Mouse (Mus musculus) MEL (cell line): ENCODE measurements around the gene Prss34. TPM values are rescaled to one million over a fixed set of nuclear protein-coding genes. Genes with fewer than 3 reads are reported as not detected.

Experiments
- DNase-seq: peaks from one replicate; pipeline ENCODE4 v3.0.0; 2011; ENCODE audit warnings: low read depth, low spot score
- H3K27ac ChIP-seq: 2 replicates; pipeline ENCODE4 v1.5.1; 2012; ENCODE audit warnings: low read depth, mild to moderate bottlenecking, control low read depth, low read length, moderate library complexity; ENCODE audit not compliant: control insufficient read depth
- H3K27me3 ChIP-seq, 2 experiments: fragments of 150-350 bp in 1 of 2; sonication (generic) in 1 of 2; 2 replicates each; pipeline ENCODE4 v1.6.1; 2012; ENCODE audit warnings: low read length in 2 of 2, mild to moderate bottlenecking in 2 of 2, improper control_type of control experiment in 1 of 2, moderate library complexity in 1 of 2; ENCODE audit not compliant: insufficient read depth in 2 of 2, control insufficient read depth in 1 of 2
- H3K36me3 ChIP-seq, 2 experiments: 2 replicates each; pipeline ENCODE4 v1.6.1; 2012 to 2014; ENCODE audit warnings: low read length in 2 of 2, improper control_type of control experiment in 1 of 2, inconsistent platforms in 1 of 2, mild to moderate bottlenecking in 1 of 2; ENCODE audit not compliant: insufficient read depth in 2 of 2, control insufficient read depth in 1 of 2
- H3K4me1 ChIP-seq, 2 experiments: fragments of 150-350 bp in 1 of 2; sonication (generic) in 1 of 2; 2 replicates each; pipeline ENCODE4 v1.6.1; 2012; ENCODE audit warnings: low read length in 2 of 2, improper control_type of control experiment in 1 of 2, mild to moderate bottlenecking in 1 of 2; ENCODE audit not compliant: insufficient read depth in 2 of 2, control insufficient read depth in 1 of 2
- H3K4me3 ChIP-seq, 2 experiments: fragments of 150-350 bp in 1 of 2; sonication (generic) in 1 of 2; 2 replicates each; pipeline ENCODE4 v1.5.1; 2012; ENCODE audit warnings: low read depth in 2 of 2, low read length in 2 of 2, mild to moderate bottlenecking in 2 of 2, moderate library complexity in 2 of 2, control low read depth in 1 of 2, improper control_type of control experiment in 1 of 2; ENCODE audit not compliant: control insufficient read depth in 1 of 2, insufficient read depth in 1 of 2
- H3K79me2 ChIP-seq: 2 replicates; pipeline ENCODE4 v1.6.1; 2012; ENCODE audit warnings: mild to moderate bottlenecking, low read length, moderate library complexity; ENCODE audit not compliant: control insufficient read depth, poor library complexity, insufficient read depth
- H3K9ac ChIP-seq: 2 replicates; pipeline ENCODE4 v1.6.1; 2012; ENCODE audit warnings: low read depth, mild to moderate bottlenecking, control low read depth, low read length, moderate library complexity; ENCODE audit not compliant: control insufficient read depth, poor library complexity, severe bottlenecking
- H3K9me3 ChIP-seq: fragments of 150-350 bp; sonication (generic); replicated peaks from 2 replicates; pipeline ENCODE4 v1.6.1; 2012; ENCODE audit warnings: mild to moderate bottlenecking, low read length, improper control_type of control experiment, moderate library complexity; ENCODE audit not compliant: insufficient read depth
- BHLHE40 ChIP-seq: IDR thresholded peaks from 2 replicates; pipeline ENCODE4 v1.6.1; 2012; ENCODE audit warnings: low read depth, mild to moderate bottlenecking, inconsistent platforms, low read length, improper control_type of control experiment, borderline replicate concordance
- CHD2 ChIP-seq: IDR thresholded peaks from 2 replicates; pipeline ENCODE4 v1.6.1; 2011; ENCODE audit warnings: low read length, improper control_type of control experiment
- CTCF ChIP-seq, 3 experiments: IDR thresholded peaks in 2 of 3; conservative IDR thresholded peaks in 1 of 3; 2 replicates each; pipeline ENCODE4 v1.5.1; 2011 to 2012; ENCODE audit warnings: low read length in 3 of 3, low read depth in 2 of 3, mild to moderate bottlenecking in 2 of 3, improper control_type of control experiment in 1 of 3, inconsistent platforms in 1 of 3, mixed read lengths in 1 of 3, moderate library complexity in 1 of 3; ENCODE audit not compliant: control insufficient read depth in 1 of 3, insufficient read depth in 1 of 3, poor library complexity in 1 of 3, severe bottlenecking in 1 of 3
- ELF1 ChIP-seq: IDR thresholded peaks from 2 replicates; pipeline ENCODE4 v1.6.1; 2014; ENCODE audit warnings: low read depth, mild to moderate bottlenecking, inconsistent platforms, low read length, improper control_type of control experiment, moderate library complexity
- EP300 ChIP-seq, 2 experiments: IDR thresholded peaks; 2 replicates each; pipeline ENCODE4 v1.6.1; 2011; ENCODE audit warnings: improper control_type of control experiment in 2 of 2, low read length in 2 of 2, low read depth in 1 of 2, mild to moderate bottlenecking in 1 of 2
- ETS1 ChIP-seq: IDR thresholded peaks from 2 replicates; pipeline ENCODE4 v1.6.1; 2012; ENCODE audit warnings: low read depth, mild to moderate bottlenecking, inconsistent platforms, low read length, improper control_type of control experiment, moderate library complexity
- GABPA ChIP-seq: IDR thresholded peaks from 2 replicates; pipeline ENCODE4 v1.6.1; 2012; ENCODE audit warnings: low read depth, mild to moderate bottlenecking, inconsistent platforms, low read length, improper control_type of control experiment, moderate library complexity
- GATA1 ChIP-seq: IDR thresholded peaks from 2 replicates; pipeline ENCODE4 v1.6.1; 2011; ENCODE audit warnings: low read depth, low read length, improper control_type of control experiment
- KAT2A ChIP-seq: conservative IDR thresholded peaks from 2 replicates; pipeline ENCODE4 v1.6.1; 2012; ENCODE audit warnings: low read depth, low read length, improper control_type of control experiment, inconsistent platforms
- MXI1 ChIP-seq: IDR thresholded peaks from 2 replicates; pipeline ENCODE4 v1.6.1; 2011; ENCODE audit warnings: mild to moderate bottlenecking, low read depth, low read length, improper control_type of control experiment
- MYB ChIP-seq: IDR thresholded peaks from 2 replicates; pipeline ENCODE4 v1.6.1; 2011; ENCODE audit warnings: mild to moderate bottlenecking, low read depth, low read length, improper control_type of control experiment
- POLR2A ChIP-seq, 2 experiments: IDR thresholded peaks; 2 replicates each; pipeline ENCODE4 v1.6.1; 2011 to 2012; ENCODE audit warnings: low read length in 2 of 2, mild to moderate bottlenecking in 2 of 2, control low read depth in 1 of 2, improper control_type of control experiment in 1 of 2, low read depth in 1 of 2, moderate library complexity in 1 of 2; ENCODE audit not compliant: control insufficient read depth in 1 of 2, insufficient read depth in 1 of 2, poor library complexity in 1 of 2
- POLR2AphosphoS2 ChIP-seq: IDR thresholded peaks from 2 replicates; pipeline ENCODE4 v1.6.1; 2011; ENCODE audit warnings: low read length, improper control_type of control experiment
- POLR2AphosphoS5 ChIP-seq: IDR thresholded peaks from 2 replicates; pipeline ENCODE4 v1.6.1; 2012; ENCODE audit warnings: low read depth, borderline replicate concordance, mild to moderate bottlenecking, inconsistent platforms, low read length, moderate library complexity, mixed read lengths
- RCOR1 ChIP-seq: IDR thresholded peaks from 2 replicates; pipeline ENCODE4 v1.6.1; 2012; ENCODE audit warnings: low read depth, mild to moderate bottlenecking, inconsistent platforms, low read length, improper control_type of control experiment
- SIN3A ChIP-seq: IDR thresholded peaks from 2 replicates; pipeline ENCODE4 v1.6.1; 2012; ENCODE audit warnings: low read length, improper control_type of control experiment, inconsistent platforms
- TAL1 ChIP-seq: IDR thresholded peaks from 2 replicates; pipeline ENCODE4 v1.6.1; 2012; ENCODE audit warnings: mild to moderate bottlenecking, inconsistent platforms, low read length, moderate library complexity, mixed read lengths
- TBP ChIP-seq: IDR thresholded peaks from 2 replicates; pipeline ENCODE4 v1.8.0; 2011; ENCODE audit warnings: low read depth, low read length, improper control_type of control experiment
- TCF12 ChIP-seq: IDR thresholded peaks from 2 replicates; pipeline ENCODE4 v1.6.1; 2014; ENCODE audit warnings: low read depth, mild to moderate bottlenecking, inconsistent platforms, low read length, improper control_type of control experiment, moderate library complexity
- USF2 ChIP-seq, 2 experiments: IDR thresholded peaks; 2 replicates each; pipeline ENCODE4 v1.6.1; 2011 to 2012; ENCODE audit warnings: improper control_type of control experiment in 2 of 2, low read length in 2 of 2, borderline replicate concordance in 1 of 2, inconsistent platforms in 1 of 2, low read depth in 1 of 2, mild to moderate bottlenecking in 1 of 2; ENCODE audit not compliant: insufficient read depth in 1 of 2
- ZC3H11A ChIP-seq: IDR thresholded peaks from 2 replicates; pipeline ENCODE4 v1.6.1; 2012; ENCODE audit warnings: low read depth, mild to moderate bottlenecking, inconsistent platforms, low read length, improper control_type of control experiment
- ZKSCAN1 ChIP-seq: IDR thresholded peaks from 2 replicates; pipeline ENCODE4 v1.6.1; 2012; ENCODE audit warnings: low read depth, mild to moderate bottlenecking, inconsistent platforms, low read length, improper control_type of control experiment, moderate library complexity
- polyA plus RNA-seq, 2 experiments: library from polyadenylated mRNA; stranded (reverse) in 1 of 2; unstranded in 1 of 2; fragments of >175 nt in 1 of 2; fragments of >200 nt in 1 of 2; gene quantifications; 2 replicates each; pipeline versions ENCODE4 v1.2.1 to v1.2.4; 2012; ENCODE audit warnings: low replicate concordance in 2 of 2, low read depth in 1 of 2; ENCODE audit not compliant: insufficient read length in 2 of 2, insufficient read depth in 1 of 2, missing spikeins in 1 of 2
- total RNA-seq: library from RNA; depleted of rRNA; stranded (reverse); fragments of 300-350 nt; gene quantifications from 2 replicates; pipeline ENCODE4 v1.2.3, GENCODE M21; 2012

Prss34 gene
- total and polyA plus RNA-seq, 3 experiments: not detected

GRCm38 (mm10) chr17:25340003-25340402, 41.8 kb downstream of the Prss34 start:
- Histone ChIP-seq H3K36me3 (no peaks in the 10 kb centered on the region), H3K79me2 (no peaks in the 10 kb centered on the region), H3K9me3 (no peaks in the 10 kb centered on the region), H3K4me3 (no peak overlapping the region), H3K4me1 (peaks cover 0 to 5% of the 10 kb centered on the region in 2 experiments; a peak in 2 of 4 replicates), H3K9ac (no peak overlapping the region), H3K27me3 (peaks cover 3 to 8% of the 10 kb centered on the region in 2 experiments; a peak in 3 of 4 replicates), H3K27ac (no peak overlapping the region)
- no peak for DNase-seq
- no peak for TF ChIP-seq BHLHE40
- TF ChIP-seq USF2 (IDR thresholded peaks at IDR 0.05; ENCODE audit: borderline replicate concordance in 1 of 2, insufficient read depth in 1 of 2, low read depth in 1 of 2, low read length in 2 of 2): no peak
- no peak for TF ChIP-seq TBP
- no peak for TF ChIP-seq SIN3A
- TF ChIP-seq TAL1: no peak
- TF ChIP-seq ZKSCAN1: no peak

GRCm38 (mm10) chr17:25341490-25341889, 43.3 kb downstream of the Prss34 start:
- TF ChIP-seq BHLHE40: no peak
- no peak for TF ChIP-seq TCF12
- no peak for TF ChIP-seq RCOR1
- TF ChIP-seq POLR2A (IDR thresholded peaks at IDR 0.05; ENCODE audit: control insufficient read depth in 1 of 2, insufficient read depth in 1 of 2, low read depth in 1 of 2, low read length in 2 of 2, poor library complexity in 1 of 2): no peak
- TF ChIP-seq CHD2: no peak
- no peak for TF ChIP-seq TBP
- TF ChIP-seq POLR2AphosphoS5: no peak
- TF ChIP-seq ELF1: no peak
- TF ChIP-seq KAT2A: no peak
- TF ChIP-seq MYB: no peak
- no peak for TF ChIP-seq ETS1
- TF ChIP-seq CTCF (IDR thresholded peaks at IDR 0.05 in 2 of 3, conservative IDR thresholded peaks at IDR 0.05 in 1 of 3; ENCODE audit: control insufficient read depth in 1 of 3, insufficient read depth in 1 of 3, low read depth in 2 of 3, low read length in 3 of 3, poor library complexity in 1 of 3, severe bottlenecking in 1 of 3): no peak
- TF ChIP-seq MXI1: no peak
- no peak for TF ChIP-seq ZC3H11A
- no peak for TF ChIP-seq GABPA
- no peak for TF ChIP-seq POLR2AphosphoS2
- no peak for TF ChIP-seq USF2 (IDR thresholded peaks at IDR 0.05; ENCODE audit: borderline replicate concordance in 1 of 2, insufficient read depth in 1 of 2, low read depth in 1 of 2, low read length in 2 of 2)
- TF ChIP-seq GATA1: no peak
- TF ChIP-seq SIN3A: no peak
- no peak for TF ChIP-seq EP300 (IDR thresholded peaks at IDR 0.05; ENCODE audit: low read depth in 1 of 2, low read length in 2 of 2)
- Histone ChIP-seq H3K36me3 (no peaks in the 10 kb centered on the region), H3K9me3 (no peaks in the 10 kb centered on the region), H3K27me3 (peaks cover 3 to 9% of the 10 kb centered on the region in 2 experiments), H3K4me3 (no peak overlapping the region), H3K27ac (no peak overlapping the region), H3K9ac (no peak overlapping the region), H3K79me2 (no peaks in the 10 kb centered on the region), H3K4me1 (peaks cover 0 to 5% of the 10 kb centered on the region in 2 experiments; a peak in 2 of 4 replicates)
- DNase-seq: no peak
